Mouse (Mus musculus) c-Kit-negative CD71-positive TER-119-positive erythroid progenitor cells, embryonic 14.5 days (primary cell): ENCODE results near the gene Inf2.

Experiments used
- DNase-seq: peaks from one replicate; pipeline ENCODE4 v3.0.0-alpha.2; 2013; ENCODE audit warnings: low read depth, low spot score

Gene Inf2

GRCm38 (mm10) chr12:112570160-112570559 is 18.4 kb upstream of the Inf2 start:
- no peak for DNase-seq

- DNase-seq = no peak
These were observed 17.5 kb upstream of the Inf2 start for GRCm38 (mm10) chr12:112571064-112571463.

GRCm38 (mm10) chr12:112575274-112575986 is 13.2 kb upstream of the Inf2 start:
- DNase-seq = no peak

- DNase-seq = no peak
These were observed 12.2 kb upstream of the Inf2 start for GRCm38 (mm10) chr12:112576341-112576740.

- no peak for DNase-seq
These were observed 11.8 kb upstream of the Inf2 start for GRCm38 (mm10) chr12:112576749-112577148.

- no peak for DNase-seq
These were observed 10.1 kb upstream of the Inf2 start for GRCm38 (mm10) chr12:112578296-112579090.

GRCm38 (mm10) chr12:112579430-112579829 is 9.2 kb upstream of the Inf2 start:
- no peak for DNase-seq

- no peak for DNase-seq
These were observed 8.7 kb upstream of the Inf2 start for GRCm38 (mm10) chr12:112579926-112580325.

GRCm38 (mm10) chr12:112581113-112581512 is 7.5 kb upstream of the Inf2 start:
- no peak for DNase-seq

- DNase-seq = no peak
These were observed 3.6 kb upstream of the Inf2 start for GRCm38 (mm10) chr12:112584954-112585353.

- DNase-seq = no peak
These were observed 2.6 kb upstream of the Inf2 start for GRCm38 (mm10) chr12:112585924-112586538.

GRCm38 (mm10) chr12:112587125-112588124 is 1.2 kb upstream of the Inf2 start:
- no peak for DNase-seq

- no peak for DNase-seq
These were observed 1.1 kb downstream of the Inf2 start for GRCm38 (mm10) chr12:112589491-112590191.

- DNase-seq = no peak
These were observed 2.1 kb downstream of the Inf2 start for GRCm38 (mm10) chr12:112590566-112591239.

- DNase-seq = no peak
These were observed 2.7 kb downstream of the Inf2 start for GRCm38 (mm10) chr12:112591240-112591639.

- no peak for DNase-seq
These were observed 3.1 kb downstream of the Inf2 start for GRCm38 (mm10) chr12:112591730-112592129.

GRCm38 (mm10) chr12:112592985-112593734 is 4.6 kb downstream of the Inf2 start:
- DNase-seq = no peak

- no peak for DNase-seq
These were observed 5.6 kb downstream of the Inf2 start for GRCm38 (mm10) chr12:112593951-112594915.
